Mouse (Mus musculus) lung, adult 2 months (tissue): ENCODE measurements at regions not wholly inside any gene's neighbourhood (a gene's known extent, or its start where the extent isn't known, plus 50 kb on each side); places are given as distances from the start of the nearest gene placed in this dataset.

Experiments used
- CTCF ChIP-seq: fragments of 200-500 bp; IDR thresholded peaks from 2 replicates; pipeline ENCODE4 v1.5.1; 2011; ENCODE audit warnings: mild to moderate bottlenecking, low read length, control low read depth; ENCODE audit not compliant: insufficient read depth
- POLR2A ChIP-seq: fragments of 200-500 bp; IDR thresholded peaks from 2 replicates; pipeline ENCODE4 v1.6.1; 2011; ENCODE audit warnings: low read depth, mild to moderate bottlenecking, control low read depth, low read length, borderline replicate concordance; ENCODE audit errors: extremely low read depth

DNA sequence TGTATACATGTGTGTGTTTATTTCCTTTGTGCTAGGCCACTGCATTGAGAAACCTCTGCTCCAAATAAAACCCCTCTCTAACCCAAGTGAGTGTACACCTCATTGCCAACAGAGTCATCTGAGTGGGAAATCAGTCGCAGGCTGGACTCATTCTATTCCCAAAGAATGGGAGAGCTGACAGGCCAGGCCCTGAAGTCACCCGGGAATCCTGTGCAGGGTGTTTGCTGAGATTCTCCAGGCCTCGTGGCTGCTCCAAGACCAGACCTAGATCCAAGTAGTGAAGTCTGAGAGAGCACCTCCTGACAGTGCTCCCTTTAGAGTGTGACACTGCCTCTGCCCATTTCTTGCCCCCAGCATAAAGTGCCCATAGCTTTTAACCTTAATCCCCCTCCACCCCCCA lies 112.4 kb upstream of the Haao start:
- TF ChIP-seq CTCF (no peak), POLR2A (no peak)
